Mouse (Mus musculus): Measurements from ENCODE around the gene Vcp. TPM values are rescaled to one million over a fixed set of nuclear protein-coding genes. Genes with fewer than 3 reads are reported as not detected.
"Not testable (repeated sequence)": the region's sequence is repeated elsewhere in the genome, so short reads cannot be mapped to it uniquely, and the experiment has no call there.

Vcp gene
- polyA plus RNA-seq (2015; fragmentation: Nextera tagmentation; extraction: Ambion mirVana), result 482 and 519 TPM in 2 replicates

DNA sequence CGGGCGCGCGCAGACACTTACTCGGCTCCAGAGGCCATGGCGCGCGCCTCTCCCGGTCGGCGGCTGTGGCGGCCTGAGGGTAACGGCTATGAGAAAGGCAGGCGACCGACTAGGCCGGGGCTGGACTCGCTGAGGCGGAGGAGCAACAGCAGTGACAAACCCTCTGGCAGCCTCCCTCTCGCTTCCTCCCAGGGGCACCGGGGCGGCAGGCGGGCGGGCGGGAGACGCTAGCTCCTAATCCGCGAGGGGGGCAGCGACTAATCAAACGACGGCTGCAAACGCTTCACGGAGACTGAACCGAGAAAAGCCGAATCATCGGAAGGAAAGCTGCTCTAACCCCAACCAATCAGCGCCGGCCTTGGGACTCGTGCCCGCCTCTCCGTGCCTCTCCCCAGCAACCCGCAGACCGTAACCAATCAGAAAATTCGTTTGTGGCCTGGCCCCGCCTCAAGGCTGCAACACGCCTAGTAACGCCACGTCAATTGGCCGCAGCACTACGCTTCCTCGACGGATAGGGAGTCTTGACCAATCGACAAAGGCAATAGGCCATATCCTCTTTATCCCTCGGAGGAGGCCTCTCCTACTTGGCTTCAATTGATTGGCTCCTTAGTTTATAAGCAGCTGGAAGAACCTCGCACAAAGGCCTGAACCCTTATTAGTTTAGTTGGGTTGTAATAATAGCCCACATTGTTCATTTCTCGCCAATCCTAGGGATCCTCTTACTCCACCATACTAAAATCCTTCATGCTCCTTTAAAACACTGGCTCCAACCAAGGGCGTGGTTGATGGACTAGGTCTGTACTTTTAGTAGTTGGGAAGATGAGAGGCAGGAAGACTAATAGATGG, at the start of gene Vcp:
Gene Vcp, minus strand, starts transcription at position 367 of the 846 bp plus-strand sequence.
- Histone ChIP-seq H3K4me3 (ENCODE audit: low read length) (peak within 1 kb of the TSS; percentile 95), H3K4me1 (replicated peaks; ENCODE audit: control insufficient read depth, insufficient read depth, low read length) (peaks cover 19% of the 10 kb centered on the region), H3K4me2 (ENCODE audit: low read depth, low read length) (peak within 1 kb of the TSS; percentile 87), H3K27ac (ENCODE audit: low read length) (peak within 1 kb of the TSS; percentile 99), H3K9ac (ENCODE audit: low read length) (peak within 1 kb of the TSS; percentile 97)
- H3K9me3 ChIP-seq (ENCODE audit: control insufficient read depth, low read length); H3K36me3 ChIP-seq (ENCODE audit: control insufficient read depth, insufficient read depth, low read length); H3K27me3 ChIP-seq (ENCODE audit: control insufficient read depth, insufficient read depth, low read depth, low read length): not testable (repeated sequence)
- WGBS, result 1% methylated on average over 45 of the region's 56 CpGs
- peak; percentile 98 for ATAC-seq (ENCODE audit: low read depth)

DNA sequence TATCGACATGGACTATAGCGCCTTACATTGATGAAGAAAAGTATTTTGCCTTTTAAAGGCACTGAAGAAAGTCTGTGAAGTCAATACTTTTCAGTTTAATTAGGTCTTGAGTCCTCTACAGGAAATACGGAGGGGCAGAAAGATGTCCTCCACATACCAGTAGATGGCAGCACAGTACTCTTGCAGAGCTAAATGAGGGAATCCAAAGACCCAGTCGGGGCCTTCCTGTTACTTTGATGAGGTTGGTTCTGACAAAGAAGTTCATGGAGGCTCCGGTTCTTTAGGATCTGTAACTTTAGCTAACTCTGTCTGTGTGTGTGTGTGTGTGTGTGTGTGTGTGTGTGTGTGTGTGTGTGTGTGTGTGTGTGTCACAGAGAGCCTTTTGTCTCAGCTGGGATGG, 46.9 kb upstream of the Vcp start:
- H3K9ac ChIP-seq (ENCODE audit: low read length), result no peak overlapping the region
- no peak overlapping the region for H3K4me2 ChIP-seq (ENCODE audit: low read depth, low read length)
- no peak overlapping the region for H3K4me3 ChIP-seq (ENCODE audit: low read length)
- no peaks in the 10 kb centered on the region for H3K27me3 ChIP-seq (ENCODE audit: control insufficient read depth, insufficient read depth, low read depth, low read length)
- H3K36me3 ChIP-seq (ENCODE audit: control insufficient read depth, insufficient read depth, low read length), result no peaks in the 10 kb centered on the region
- H3K4me1 ChIP-seq (replicated peaks; ENCODE audit: control insufficient read depth, insufficient read depth, low read length), result peaks cover 18% of the 10 kb centered on the region
- 6% methylated on average over 5 of the region's 5 CpGs for WGBS
- no peak for ATAC-seq (ENCODE audit: low read depth)
- no peaks in the 10 kb centered on the region for H3K9me3 ChIP-seq (ENCODE audit: control insufficient read depth, low read length)
- no peak overlapping the region for H3K27ac ChIP-seq (ENCODE audit: low read length)

DNA sequence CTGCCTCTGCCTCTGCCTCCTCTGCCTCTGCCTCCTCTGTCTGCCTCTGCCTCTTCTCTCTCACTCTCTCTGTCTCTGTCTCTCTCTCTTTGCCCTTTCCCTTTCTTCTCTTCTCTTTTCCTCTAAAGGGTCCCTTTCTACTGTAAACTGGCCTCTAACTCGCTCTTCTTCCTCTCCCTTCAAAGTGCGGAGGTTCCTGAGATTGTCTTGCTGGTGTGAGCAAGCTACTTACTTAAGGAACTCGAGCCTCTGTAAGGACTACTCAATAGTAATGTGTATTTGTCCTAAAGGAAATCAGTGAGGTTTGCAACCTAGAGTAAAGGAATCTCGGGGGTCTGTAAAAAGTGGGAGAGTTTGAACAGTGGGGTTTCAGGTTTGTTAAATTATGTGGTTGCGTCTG, 46.3 kb upstream of the Vcp start:
- H3K9ac ChIP-seq (ENCODE audit: low read length), result no peak overlapping the region
- no peak overlapping the region for H3K4me3 ChIP-seq (ENCODE audit: low read length)
- peak overlapping the region; percentile 59 for H3K4me2 ChIP-seq (ENCODE audit: low read depth, low read length)
- no peaks in the 10 kb centered on the region for H3K36me3 ChIP-seq (ENCODE audit: control insufficient read depth, insufficient read depth, low read length)
- H3K27ac ChIP-seq (ENCODE audit: low read length), result no peak overlapping the region
- no peaks in the 10 kb centered on the region for H3K9me3 ChIP-seq (ENCODE audit: control insufficient read depth, low read length)
- no peak for ATAC-seq (ENCODE audit: low read depth)
- H3K27me3 ChIP-seq (ENCODE audit: control insufficient read depth, insufficient read depth, low read depth, low read length), result no peaks in the 10 kb centered on the region
- WGBS, result 48% methylated on average over 5 of the region's 5 CpGs
- peaks cover 18% of the 10 kb centered on the region for H3K4me1 ChIP-seq (replicated peaks; ENCODE audit: control insufficient read depth, insufficient read depth, low read length)

DNA sequence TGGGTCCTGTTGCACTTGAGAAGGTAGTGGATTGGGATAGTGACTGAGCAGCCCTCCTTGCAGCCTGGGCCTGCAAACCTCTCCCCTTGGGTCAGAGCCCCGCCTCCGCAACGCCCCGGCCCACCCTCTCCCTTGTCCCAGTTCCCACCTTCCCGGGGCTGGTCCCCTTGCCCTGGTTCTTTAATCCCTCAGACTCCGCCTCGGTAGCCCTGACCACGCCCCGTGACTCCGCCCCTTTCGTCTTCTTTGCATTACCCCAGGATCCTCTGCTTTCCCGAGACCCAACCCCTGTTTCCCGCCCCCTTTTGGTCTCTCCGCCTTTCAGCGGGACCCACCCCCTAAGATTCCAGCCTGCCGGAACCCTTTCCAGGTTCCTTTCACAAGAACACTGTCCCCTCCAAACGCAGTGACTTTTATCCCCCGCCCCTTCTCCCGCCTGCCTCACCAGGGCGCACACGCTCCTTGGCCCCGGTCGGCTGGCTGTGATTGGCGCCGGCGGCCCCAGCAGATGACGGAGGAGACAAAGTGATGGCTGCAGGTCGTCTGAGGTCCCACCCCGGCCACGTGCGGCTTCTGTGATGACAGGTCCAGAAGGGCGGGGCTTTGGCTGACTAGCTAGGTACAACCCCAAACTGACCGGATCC, 45.5 kb upstream of the Vcp start, which contains the start of gene Fam214b:
Gene Fam214b, minus strand, starts transcription at position 562 of the 644 bp plus-strand sequence.
- H3K9ac ChIP-seq (ENCODE audit: low read length), result peak within 1 kb of the TSS; percentile 66
- peak within 1 kb of the TSS; percentile 59 for H3K4me2 ChIP-seq (ENCODE audit: low read depth, low read length)
- H3K27me3 ChIP-seq (ENCODE audit: control insufficient read depth, insufficient read depth, low read depth, low read length), result no peaks in the 10 kb centered on the region
- 0% methylated on average over 33 of the region's 33 CpGs for WGBS
- no peaks in the 10 kb centered on the region for H3K9me3 ChIP-seq (ENCODE audit: control insufficient read depth, low read length)
- peak within 1 kb of the TSS; percentile 70 for H3K4me3 ChIP-seq (ENCODE audit: low read length)
- peaks cover 18% of the 10 kb centered on the region for H3K4me1 ChIP-seq (replicated peaks; ENCODE audit: control insufficient read depth, insufficient read depth, low read length)
- H3K36me3 ChIP-seq (ENCODE audit: control insufficient read depth, insufficient read depth, low read length), result no peaks in the 10 kb centered on the region
- H3K27ac ChIP-seq (ENCODE audit: low read length), result peak within 1 kb of the TSS; percentile 81
- peak; percentile 95 for ATAC-seq (ENCODE audit: low read depth)

DNA sequence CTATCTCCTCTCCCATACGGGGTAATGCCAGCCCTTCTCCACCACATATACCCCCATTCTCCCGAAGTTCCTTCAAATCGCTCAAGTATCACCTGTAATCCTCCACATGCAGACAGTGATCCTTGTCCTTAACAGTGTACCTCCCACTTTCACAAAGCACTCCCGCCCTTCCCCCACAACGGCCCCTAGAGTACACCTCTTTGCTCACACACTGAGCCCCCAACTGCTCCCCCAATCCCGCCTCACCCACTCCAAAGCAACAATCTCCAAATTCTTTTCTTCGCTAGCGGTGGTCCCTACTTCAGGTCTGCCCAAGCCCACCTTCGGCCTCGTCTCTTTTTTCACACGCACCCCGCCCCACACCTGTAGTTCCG, 45.0 kb upstream of the Vcp start:
- H3K27ac ChIP-seq (ENCODE audit: low read length), result peak overlapping the region; percentile 81; the same call in 1 of the 2 replicates
- H3K9me3 ChIP-seq (ENCODE audit: control insufficient read depth, low read length), result no peaks in the 10 kb centered on the region
- H3K4me2 ChIP-seq (ENCODE audit: low read depth, low read length), result peak overlapping the region; percentile 59
- ATAC-seq (ENCODE audit: low read depth), result peak; percentile 1; the same call in 1 of the 2 replicates
- H3K36me3 ChIP-seq (ENCODE audit: control insufficient read depth, insufficient read depth, low read length), result no peaks in the 10 kb centered on the region
- WGBS, result 4% methylated on average over 13 of the region's 13 CpGs
- H3K27me3 ChIP-seq (ENCODE audit: control insufficient read depth, insufficient read depth, low read depth, low read length), result no peaks in the 10 kb centered on the region
- H3K4me1 ChIP-seq (replicated peaks; ENCODE audit: control insufficient read depth, insufficient read depth, low read length), result peaks cover 18% of the 10 kb centered on the region
- H3K4me3 ChIP-seq (ENCODE audit: low read length), result peak overlapping the region; percentile 70
- peak overlapping the region; percentile 36 for H3K9ac ChIP-seq (ENCODE audit: low read length)

DNA sequence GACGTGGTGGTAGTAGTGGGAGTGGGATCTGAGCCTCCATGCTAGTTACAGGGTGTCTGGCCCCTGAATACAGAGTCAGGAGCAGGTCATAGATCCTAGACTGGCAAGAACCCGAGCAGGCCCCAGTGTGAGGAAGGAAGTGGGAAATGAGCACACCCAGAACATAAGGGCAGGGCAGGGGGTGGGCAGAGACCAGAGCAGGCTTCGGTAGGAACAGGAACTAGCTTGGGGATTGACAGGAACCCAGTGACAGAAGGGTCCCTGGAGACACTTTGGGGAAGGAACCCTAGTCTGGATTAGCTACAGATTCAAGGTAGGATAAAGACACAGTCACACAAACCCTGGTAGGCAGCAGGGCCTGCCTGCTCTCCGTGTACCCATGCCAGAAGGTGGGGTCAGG, 44.4 kb upstream of the Vcp start:
- ATAC-seq (ENCODE audit: low read depth), result no peak
- Histone ChIP-seq H3K4me3 (ENCODE audit: low read length) (peak overlapping the region; percentile 70), H3K9ac (ENCODE audit: low read length) (peak overlapping the region; percentile 36), H3K4me1 (replicated peaks; ENCODE audit: control insufficient read depth, insufficient read depth, low read length) (peaks cover 18% of the 10 kb centered on the region), H3K9me3 (ENCODE audit: control insufficient read depth, low read length) (no peaks in the 10 kb centered on the region), H3K4me2 (ENCODE audit: low read depth, low read length) (peak overlapping the region; percentile 59), H3K27me3 (ENCODE audit: control insufficient read depth, insufficient read depth, low read depth, low read length) (no peaks in the 10 kb centered on the region), H3K36me3 (ENCODE audit: control insufficient read depth, insufficient read depth, low read length) (no peaks in the 10 kb centered on the region), H3K27ac (ENCODE audit: low read length) (peak overlapping the region; percentile 81)
- WGBS, result 25% methylated on average over 4 of the region's 4 CpGs

DNA sequence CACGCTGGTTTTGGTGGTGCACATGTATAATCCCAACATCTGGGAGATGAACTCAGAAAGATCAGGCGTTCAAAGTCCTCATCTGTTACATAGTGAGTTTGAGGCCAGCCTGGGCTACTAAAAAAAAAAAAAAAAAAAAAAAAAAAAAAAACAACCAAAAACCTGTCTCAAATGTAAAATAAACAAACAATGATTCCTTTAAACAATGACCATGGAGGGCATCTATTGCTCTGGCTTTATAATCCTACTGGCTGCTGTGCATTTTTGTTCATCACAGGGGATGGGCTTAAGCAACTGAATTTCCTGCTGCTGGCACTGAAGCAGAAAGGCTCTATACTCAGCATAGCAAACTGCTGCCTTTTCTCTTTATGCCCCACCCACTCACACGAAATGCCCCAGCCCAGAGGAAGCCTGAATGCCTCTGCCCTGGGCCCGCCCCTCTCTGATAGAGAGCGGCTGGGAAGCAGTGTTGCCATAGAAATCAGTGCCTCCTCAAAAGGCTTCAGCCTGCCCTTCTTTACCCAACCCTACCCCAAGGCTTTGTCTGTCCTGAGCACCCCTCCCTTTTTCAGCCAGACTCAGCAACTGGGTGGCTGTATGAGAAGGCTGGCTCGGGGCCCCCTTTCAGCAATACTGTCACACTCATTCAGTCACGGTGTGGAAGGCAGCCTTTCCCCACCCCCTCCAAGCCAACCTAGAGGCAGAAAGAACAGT, 43.5 kb upstream of the Vcp start:
- WGBS, result 14% methylated on average over 7 of the region's 7 CpGs
- Histone ChIP-seq H3K4me1 (replicated peaks; ENCODE audit: control insufficient read depth, insufficient read depth, low read length) (peaks cover 23% of the 10 kb centered on the region), H3K9ac (ENCODE audit: low read length) (peak overlapping the region; percentile 30; the same call in 1 of the 2 replicates), H3K27me3 (ENCODE audit: control insufficient read depth, insufficient read depth, low read depth, low read length) (no peaks in the 10 kb centered on the region), H3K4me2 (ENCODE audit: low read depth, low read length) (peak overlapping the region; percentile 59), H3K4me3 (ENCODE audit: low read length) (peak overlapping the region; percentile 23; the same call in 1 of the 2 replicates), H3K27ac (ENCODE audit: low read length) (peak overlapping the region; percentile 81), H3K36me3 (ENCODE audit: control insufficient read depth, insufficient read depth, low read length) (no peaks in the 10 kb centered on the region), H3K9me3 (ENCODE audit: control insufficient read depth, low read length) (no peaks in the 10 kb centered on the region)
- peak; percentile 27 for ATAC-seq (ENCODE audit: low read depth)

DNA sequence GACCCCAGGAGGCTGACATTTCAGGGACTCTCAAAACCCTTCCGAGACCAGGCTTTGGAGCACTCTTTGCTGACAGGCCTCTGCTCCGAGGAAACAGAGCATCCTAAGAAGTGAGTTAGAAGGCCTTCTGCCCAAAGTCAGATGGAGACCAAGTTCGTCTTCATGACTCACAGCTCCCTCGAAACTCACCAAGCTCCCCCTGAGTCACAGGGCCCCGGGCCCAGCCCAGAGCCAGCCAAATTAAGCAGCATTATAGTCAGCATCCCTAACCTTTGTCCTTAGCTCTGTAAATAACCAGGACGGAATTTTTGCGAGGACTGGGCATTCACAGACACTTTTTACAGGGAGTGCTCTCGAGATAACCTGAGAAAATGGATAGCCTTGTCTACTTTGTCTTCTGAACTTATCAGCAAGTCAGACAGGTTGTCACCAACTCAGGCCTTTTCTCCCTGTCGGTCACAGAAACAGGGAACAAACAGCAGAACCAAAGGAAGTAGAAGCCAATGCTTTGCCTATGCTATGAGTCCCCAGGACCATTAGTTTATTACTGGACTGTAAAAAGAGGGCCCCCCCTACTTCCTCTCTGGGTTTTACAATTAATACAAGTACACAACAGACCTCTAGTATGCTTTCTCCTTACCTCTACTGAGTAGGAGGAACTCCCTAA, 40.7 kb upstream of the Vcp start:
- 61% methylated on average over 9 of the region's 9 CpGs for whole genome bisulfite sequencing
- peaks cover 25% of the 10 kb centered on the region for H3K4me1 ChIP-seq (replicated peaks; ENCODE audit: control insufficient read depth, insufficient read depth, low read length)
- H3K36me3 ChIP-seq (ENCODE audit: control insufficient read depth, insufficient read depth, low read length), result peaks cover 5% of the 10 kb centered on the region; the same call in 1 of the 2 replicates
- peak overlapping the region; percentile 2; the same call in 1 of the 2 replicates for H3K27ac ChIP-seq (ENCODE audit: low read length)
- no peak overlapping the region for H3K4me2 ChIP-seq (ENCODE audit: low read depth, low read length)
- ATAC-seq (ENCODE audit: low read depth), result no peak
- no peaks in the 10 kb centered on the region for H3K27me3 ChIP-seq (ENCODE audit: control insufficient read depth, insufficient read depth, low read depth, low read length)
- no peak overlapping the region for H3K9ac ChIP-seq (ENCODE audit: low read length)
- H3K9me3 ChIP-seq (ENCODE audit: control insufficient read depth, low read length), result no peaks in the 10 kb centered on the region
- no peak overlapping the region for H3K4me3 ChIP-seq (ENCODE audit: low read length)

Measured in lung, embryonic 16.5 days (tissue).